Mouse (Mus musculus): ENCODE data around the gene Mia3. TPM values are rescaled to one million over a fixed set of nuclear protein-coding genes. Genes with fewer than 3 reads are reported as not detected.
"Not testable (repeated sequence)": the region's sequence is repeated elsewhere in the genome, so short reads cannot be mapped to it uniquely, and the experiment has no call there.

Gene Mia3
- polyA plus RNA-seq, 1 experiment from 2014 or later = 49.8 TPM

- Histone ChIP-seq H3K9ac (replicated peaks; ENCODE audit: low read depth) (no peak overlapping the region), H3K27ac (ENCODE audit: low read length) (no peak overlapping the region), H3K4me3 (ENCODE audit: low read depth, low read length) (no peak overlapping the region), H3K27me3 (replicated peaks; ENCODE audit: insufficient read depth, low read length) (no peaks in the 10 kb centered on the region), H3K36me3 (ENCODE audit: insufficient read depth, low read length) (peaks cover 33% of the 10 kb centered on the region), H3K9me3 (ENCODE audit: low read length) (no peaks in the 10 kb centered on the region), H3K4me2 (replicated peaks; ENCODE audit: low read depth, low read length) (no peak overlapping the region), H3K4me1 (ENCODE audit: insufficient read depth, low read depth, low read length) (no peaks in the 10 kb centered on the region)
- no peak for TF ChIP-seq EP300 (IDR thresholded peaks at IDR 0.05)
- TF ChIP-seq CTCF (IDR thresholded peaks at IDR 0.05) = no peak
- no peak for DNase-seq (ENCODE audit: low spot score)
- WGBS = 98% methylated on average over 2 of the region's 2 CpGs
- no peak for ATAC-seq
Measured at GRCm38 (mm10) chr1:183323923-183324322, 45.4 kb downstream of the Mia3 start.

- H3K27ac ChIP-seq (ENCODE audit: low read length); H3K27me3 ChIP-seq (replicated peaks; ENCODE audit: insufficient read depth, low read length); ATAC-seq; H3K4me3 ChIP-seq (ENCODE audit: low read depth, low read length); H3K4me2 ChIP-seq (replicated peaks; ENCODE audit: low read depth, low read length); H3K9me3 ChIP-seq (ENCODE audit: low read length); H3K4me1 ChIP-seq (ENCODE audit: insufficient read depth, low read depth, low read length); H3K9ac ChIP-seq (replicated peaks; ENCODE audit: low read depth); DNase-seq (ENCODE audit: low spot score): not testable (repeated sequence)
- 71% methylated on average over 5 of the region's 5 CpGs for WGBS
- peaks cover 20% of the 10 kb centered on the region for H3K36me3 ChIP-seq (ENCODE audit: insufficient read depth, low read length)
Measured at GRCm38 (mm10) chr1:183322496-183322895, 46.9 kb downstream of the Mia3 start.

- WGBS = 60% methylated on average over 3 of the region's 3 CpGs
- no peak for ATAC-seq
- Histone ChIP-seq H3K4me2 (replicated peaks; ENCODE audit: low read depth, low read length) (no peak overlapping the region), H3K9ac (replicated peaks; ENCODE audit: low read depth) (no peak overlapping the region), H3K36me3 (ENCODE audit: insufficient read depth, low read length) (peaks cover 11% of the 10 kb centered on the region; the same call in 1 of the 2 replicates), H3K9me3 (ENCODE audit: low read length) (no peaks in the 10 kb centered on the region), H3K27me3 (replicated peaks; ENCODE audit: insufficient read depth, low read length) (no peaks in the 10 kb centered on the region), H3K4me3 (ENCODE audit: low read depth, low read length) (no peak overlapping the region), H3K4me1 (ENCODE audit: insufficient read depth, low read depth, low read length) (no peaks in the 10 kb centered on the region), H3K27ac (ENCODE audit: low read length) (no peak overlapping the region)
- no peak for DNase-seq (ENCODE audit: low spot score)
- no peak for TF ChIP-seq EP300 (IDR thresholded peaks at IDR 0.05)
- no peak for TF ChIP-seq CTCF (IDR thresholded peaks at IDR 0.05)
Measured at GRCm38 (mm10) chr1:183320708-183321107, 48.6 kb downstream of the Mia3 start.

GRCm38 (mm10) chr1:183315783-183316182, 53.6 kb downstream of the Mia3 start:
- no peak overlapping the region for H3K27ac ChIP-seq (ENCODE audit: low read length)
- no peak overlapping the region for H3K4me3 ChIP-seq (ENCODE audit: low read depth, low read length)
- no peaks in the 10 kb centered on the region for H3K27me3 ChIP-seq (replicated peaks; ENCODE audit: insufficient read depth, low read length)
- H3K9me3 ChIP-seq (ENCODE audit: low read length) = no peaks in the 10 kb centered on the region
- no peak overlapping the region for H3K9ac ChIP-seq (replicated peaks; ENCODE audit: low read depth)
- no peak overlapping the region for H3K4me2 ChIP-seq (replicated peaks; ENCODE audit: low read depth, low read length)
- H3K4me1 ChIP-seq (ENCODE audit: insufficient read depth, low read depth, low read length) = no peaks in the 10 kb centered on the region
- peak; percentile 44 for TF ChIP-seq CTCF (IDR thresholded peaks at IDR 0.05)
- TF ChIP-seq EP300 (IDR thresholded peaks at IDR 0.05) = no peak
- DNase-seq (ENCODE audit: low spot score) (no peak), ATAC-seq (no peak)
- peaks cover 22% of the 10 kb centered on the region for H3K36me3 ChIP-seq (ENCODE audit: insufficient read depth, low read length)
- 89% methylated on average over 2 of the region's 2 CpGs for WGBS

- ATAC-seq = no peak
- Histone ChIP-seq H3K9me3 (ENCODE audit: low read length) (no peaks in the 10 kb centered on the region), H3K9ac (replicated peaks; ENCODE audit: low read depth) (no peak overlapping the region), H3K4me2 (replicated peaks; ENCODE audit: low read depth, low read length) (no peak overlapping the region), H3K27ac (ENCODE audit: low read length) (no peak overlapping the region), H3K4me3 (ENCODE audit: low read depth, low read length) (no peak overlapping the region), H3K27me3 (replicated peaks; ENCODE audit: insufficient read depth, low read length) (no peaks in the 10 kb centered on the region), H3K36me3 (ENCODE audit: insufficient read depth, low read length) (peaks cover 22% of the 10 kb centered on the region), H3K4me1 (ENCODE audit: insufficient read depth, low read depth, low read length) (no peaks in the 10 kb centered on the region)
- DNase-seq (ENCODE audit: low spot score) = no peak
- TF ChIP-seq CTCF (IDR thresholded peaks at IDR 0.05) (no peak), EP300 (IDR thresholded peaks at IDR 0.05) (no peak)
- 95% methylated on average over 2 of the region's 2 CpGs for WGBS
Measured at GRCm38 (mm10) chr1:183312076-183312475, 57.3 kb downstream of the Mia3 start.

- DNase-seq (ENCODE audit: low spot score); H3K4me3 ChIP-seq (ENCODE audit: low read depth, low read length); ATAC-seq; H3K9me3 ChIP-seq (ENCODE audit: low read length); H3K27me3 ChIP-seq (replicated peaks; ENCODE audit: insufficient read depth, low read length); H3K9ac ChIP-seq (replicated peaks; ENCODE audit: low read depth); H3K4me1 ChIP-seq (ENCODE audit: insufficient read depth, low read depth, low read length); H3K4me2 ChIP-seq (replicated peaks; ENCODE audit: low read depth, low read length); H3K36me3 ChIP-seq (ENCODE audit: insufficient read depth, low read length); H3K27ac ChIP-seq (ENCODE audit: low read length): not testable (repeated sequence)
- 85% methylated on average over 2 of the region's 2 CpGs for WGBS
Measured at GRCm38 (mm10) chr1:183309601-183310000, 59.8 kb downstream of the Mia3 start.

- Histone ChIP-seq H3K36me3 (ENCODE audit: insufficient read depth, low read length) (no peaks in the 10 kb centered on the region; the same call in 1 of the 2 replicates), H3K4me2 (replicated peaks; ENCODE audit: low read depth, low read length) (no peak overlapping the region), H3K4me1 (ENCODE audit: insufficient read depth, low read depth, low read length) (no peaks in the 10 kb centered on the region), H3K4me3 (ENCODE audit: low read depth, low read length) (no peak overlapping the region), H3K27ac (ENCODE audit: low read length) (no peak overlapping the region), H3K9ac (replicated peaks; ENCODE audit: low read depth) (no peak overlapping the region), H3K9me3 (ENCODE audit: low read length) (no peaks in the 10 kb centered on the region), H3K27me3 (replicated peaks; ENCODE audit: insufficient read depth, low read length) (no peaks in the 10 kb centered on the region)
- ATAC-seq (no peak), DNase-seq (ENCODE audit: low spot score) (no peak)
- TF ChIP-seq CTCF (IDR thresholded peaks at IDR 0.05) = no peak
- TF ChIP-seq EP300 (IDR thresholded peaks at IDR 0.05) = no peak
- WGBS = 87% methylated on average over 1 of the region's 1 CpGs
Measured at GRCm38 (mm10) chr1:183308476-183308875, 60.9 kb downstream of the Mia3 start.
